In the genomic region with DNA sequence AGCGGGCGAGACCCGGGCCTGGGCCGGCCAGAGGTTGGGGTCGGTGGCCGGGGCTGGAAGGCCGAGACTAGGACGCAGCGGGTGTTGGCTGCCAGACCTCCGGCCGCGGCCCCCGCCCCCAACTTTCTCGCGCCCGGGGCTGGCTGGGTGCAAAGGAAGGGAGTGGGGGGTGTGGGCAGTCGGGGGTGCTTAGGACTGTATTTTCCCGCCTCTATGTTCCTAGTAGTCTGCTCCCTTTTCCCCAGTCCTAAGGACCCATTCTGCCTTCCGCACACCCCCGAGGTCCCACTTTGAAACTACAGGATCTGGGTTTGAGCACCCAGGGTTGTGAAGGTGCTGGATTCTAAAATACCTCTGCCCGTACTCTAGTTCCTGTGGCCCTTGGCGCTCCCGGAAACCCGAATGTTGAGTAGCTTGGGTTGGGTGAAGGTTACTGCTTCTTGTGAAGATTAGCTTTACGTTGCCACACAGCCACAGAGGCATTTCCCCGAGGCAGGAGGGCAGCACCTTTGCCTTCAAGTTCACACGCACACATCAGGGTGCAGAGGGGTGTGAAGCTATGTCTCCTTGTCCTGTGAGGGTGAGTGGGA, we compare ENCODE assay signal across 8 mouse cellular contexts. TPM values are rescaled to one million over a fixed set of nuclear protein-coding genes. Genes with fewer than 3 reads are reported as not detected.
DNase-seq lines count a peak whose midpoint lies in the region; ATAC-seq and TF ChIP-seq lines count a peak whose summit lies in the region.

No protein-coding gene starts in this region.

- peaks cover 28% of the 10 kb centered on the region for H3K4me1 ChIP-seq in kidney, embryonic 16.5 days (ENCODE audit: insufficient read depth, low read length)
- peaks cover 58% of the 10 kb centered on the region for H3K4me1 ChIP-seq in forebrain, embryonic 12.5 days
- H3K4me1 ChIP-seq in limb, embryonic 14.5 days (ENCODE audit: control insufficient read depth, insufficient read depth, low read length): peaks cover 24% of the 10 kb centered on the region; the same call in 1 of the 2 replicates
- H3K4me1 ChIP-seq in neural tube, embryonic 13.5 days (replicated peaks): peaks cover 60% of the 10 kb centered on the region

- H3K36me3 ChIP-seq in kidney, embryonic 16.5 days (ENCODE audit: insufficient read depth, low read length): no peaks in the 10 kb centered on the region
- H3K36me3 ChIP-seq in forebrain, embryonic 12.5 days (replicated peaks): no peaks in the 10 kb centered on the region
- H3K36me3 ChIP-seq in limb, embryonic 14.5 days (ENCODE audit: control insufficient read depth, insufficient read depth, low read length): peaks cover 25% of the 10 kb centered on the region; the same call in 1 of the 2 replicates
- no peaks in the 10 kb centered on the region for H3K36me3 ChIP-seq in neural tube, embryonic 13.5 days

- peaks cover 19% of the 10 kb centered on the region for H3K27me3 ChIP-seq in kidney, embryonic 16.5 days (ENCODE audit: insufficient read depth, low read length)
- H3K27me3 ChIP-seq in forebrain, embryonic 12.5 days: peaks cover 39% of the 10 kb centered on the region
- no peaks in the 10 kb centered on the region for H3K27me3 ChIP-seq in limb, embryonic 14.5 days (ENCODE audit: control insufficient read depth, insufficient read depth, low read length)
- peaks cover 41% of the 10 kb centered on the region for H3K27me3 ChIP-seq in neural tube, embryonic 13.5 days

- WGBS in kidney, embryonic 16.5 days: under 1% methylated on average over 26 of the region's 27 CpGs
- under 1% methylated on average over 27 of the region's 27 CpGs for WGBS in forebrain, embryonic 12.5 days
- 0% methylated on average over 17 of the region's 27 CpGs for WGBS in limb, embryonic 14.5 days
- WGBS in neural tube, embryonic 13.5 days: 1% methylated on average over 20 of the region's 27 CpGs

- DNase-seq in kidney, adult 8-10 months: no peak
- DNase-seq in Muller cell, postnatal 12 days (ENCODE audit: inconsistent ontology term): peak; percentile 32
- no peak for DNase-seq in limb, embryonic 14.5 days (ENCODE audit: low spot score)
- no peak for DNase-seq in frontal cortex, postnatal 14 days (ENCODE audit: low spot score in 2 of 2)
- DNase-seq in urinary bladder, postnatal 10 days (ENCODE audit: low spot score): no peak

- H3K9me3 ChIP-seq in kidney, embryonic 16.5 days (ENCODE audit: low read length): no peaks in the 10 kb centered on the region
- H3K9me3 ChIP-seq in forebrain, embryonic 12.5 days: no peaks in the 10 kb centered on the region
- no peaks in the 10 kb centered on the region for H3K9me3 ChIP-seq in limb, embryonic 14.5 days (ENCODE audit: control insufficient read depth, low read length)
- no peaks in the 10 kb centered on the region for H3K9me3 ChIP-seq in neural tube, embryonic 13.5 days

- no peak overlapping the region for H3K27ac ChIP-seq in kidney, embryonic 16.5 days (ENCODE audit: low read length)
- H3K27ac ChIP-seq in forebrain, embryonic 12.5 days: peak overlapping the region; percentile 56; the same call in 1 of the 2 replicates
- peak overlapping the region; percentile 52 for H3K27ac ChIP-seq in limb, embryonic 14.5 days (replicated peaks; ENCODE audit: low read depth, low read length)
- H3K27ac ChIP-seq in neural tube, embryonic 13.5 days (replicated peaks): 0 out of 2 replicates have a peak overlapping the region, but pooled peaks have one; percentile 33

- H3K4me2 ChIP-seq in kidney, embryonic 16.5 days (replicated peaks; ENCODE audit: low read depth, low read length): peak overlapping the region; percentile 97
- H3K4me2 ChIP-seq in forebrain, embryonic 12.5 days: peak overlapping the region; percentile 98
- peak overlapping the region; percentile 83 for H3K4me2 ChIP-seq in limb, embryonic 14.5 days (replicated peaks; ENCODE audit: low read depth, low read length, severe bottlenecking)
- peak overlapping the region; percentile 97 for H3K4me2 ChIP-seq in neural tube, embryonic 13.5 days

- peak overlapping the region; percentile 86 for H3K9ac ChIP-seq in kidney, embryonic 16.5 days (replicated peaks; ENCODE audit: low read length)
- peak overlapping the region; percentile 96 for H3K9ac ChIP-seq in forebrain, embryonic 12.5 days
- H3K9ac ChIP-seq in limb, embryonic 14.5 days (ENCODE audit: low read depth, low read length, severe bottlenecking): peak overlapping the region; percentile 87
- H3K9ac ChIP-seq in neural tube, embryonic 13.5 days: peak overlapping the region; percentile 92

- peak overlapping the region; percentile 81 for H3K4me3 ChIP-seq in kidney, embryonic 16.5 days (ENCODE audit: low read length)
- peak overlapping the region; percentile 89 for H3K4me3 ChIP-seq in forebrain, embryonic 12.5 days (replicated peaks)
- peak overlapping the region; percentile 85 for H3K4me3 ChIP-seq in limb, embryonic 14.5 days (replicated peaks; ENCODE audit: low read length)
- peak overlapping the region; percentile 77 for H3K4me3 ChIP-seq in neural tube, embryonic 13.5 days

- no peak for TF ChIP-seq POLR2A in limb, embryonic 14.5 days (IDR thresholded peaks at IDR 0.05; ENCODE audit: borderline replicate concordance, extremely low read depth, insufficient read depth, insufficient read length)

- ATAC-seq in kidney, embryonic 16.5 days (ENCODE audit: low FRiP score, low TSS enrichment): peak; percentile 52; the same call in 1 of the 2 replicates
- no peak; the same call in none of the 2 replicates for ATAC-seq in forebrain, embryonic 12.5 days (ENCODE audit: low FRiP score)
- peak; percentile 28 for ATAC-seq in limb, embryonic 14.5 days (ENCODE audit: low FRiP score, low read depth)
- peak; percentile 6; the same call in 1 of the 2 replicates for ATAC-seq in neural tube, embryonic 13.5 days (ENCODE audit: low read depth)

RNA-seq across cellular contexts. Expression of a gene that starts 2.5 kb away (rescaled TPM):
- polyA plus RNA-seq in kidney, embryonic 16.5 days (2015; fragmentation: Nextera tagmentation; extraction: Ambion mirVana): 15.2 TPM in 2 replicates
- polyA plus RNA-seq in forebrain, embryonic 12.5 days (2016; fragmentation: Nextera tagmentation; extraction: Ambion mirVana): 27.7 and 28.2 TPM in 2 replicates
- polyA plus RNA-seq in limb, embryonic 14.5 days (2012; rRNA removed): 44.2 and 49.9 TPM in 2 replicates
- polyA plus RNA-seq in limb, embryonic 14.5 days (2014; fragmentation: Nextera tagmentation; extraction: Ambion mirVana): 28.5 and 31.7 TPM in 2 replicates
- 16.2 and 19.2 TPM in 2 replicates for polyA plus RNA-seq in neural tube, embryonic 13.5 days (2015; fragmentation: Nextera tagmentation; extraction: Ambion mirVana)

RNA-seq across cellular contexts. Expression of a gene that starts 12.7 kb away (rescaled TPM):
- 32.1 and 35.9 TPM in 2 replicates for polyA plus RNA-seq in kidney, embryonic 16.5 days (2015; fragmentation: Nextera tagmentation; extraction: Ambion mirVana)
- polyA plus RNA-seq in forebrain, embryonic 12.5 days (2016; fragmentation: Nextera tagmentation; extraction: Ambion mirVana): 32.8 and 33.4 TPM in 2 replicates
- polyA plus RNA-seq in limb, embryonic 14.5 days (2012; rRNA removed): 27.7 and 39.8 TPM in 2 replicates
- 22.5 and 27.0 TPM in 2 replicates for polyA plus RNA-seq in limb, embryonic 14.5 days (2014; fragmentation: Nextera tagmentation; extraction: Ambion mirVana)
- 18.6 and 21.0 TPM in 2 replicates for polyA plus RNA-seq in neural tube, embryonic 13.5 days (2015; fragmentation: Nextera tagmentation; extraction: Ambion mirVana)

RNA-seq across cellular contexts. Expression of a gene that starts 39.8 kb away (rescaled TPM):
- 0.46 and 0.96 TPM in 2 replicates for polyA plus RNA-seq in kidney, embryonic 16.5 days (2015; fragmentation: Nextera tagmentation; extraction: Ambion mirVana)
- 0.12 TPM in 1 of 2 replicates, not detected in the other for polyA plus RNA-seq in forebrain, embryonic 12.5 days (2016; fragmentation: Nextera tagmentation; extraction: Ambion mirVana)
- polyA plus RNA-seq in limb, embryonic 14.5 days (2012; rRNA removed): 0.12 and 0.13 TPM in 2 replicates
- polyA plus RNA-seq in limb, embryonic 14.5 days (2014; fragmentation: Nextera tagmentation; extraction: Ambion mirVana): 0.10 TPM in 1 of 2 replicates, not detected in the other
- polyA plus RNA-seq in neural tube, embryonic 13.5 days (2015; fragmentation: Nextera tagmentation; extraction: Ambion mirVana): 0.43 and 0.50 TPM in 2 replicates

RNA-seq across cellular contexts. Expression of a gene that starts 57.9 kb away (rescaled TPM):
- polyA plus RNA-seq in kidney, embryonic 16.5 days (2015; fragmentation: Nextera tagmentation; extraction: Ambion mirVana): 0.81 and 1.2 TPM in 2 replicates
- 0.85 and 1.0 TPM in 2 replicates for polyA plus RNA-seq in forebrain, embryonic 12.5 days (2016; fragmentation: Nextera tagmentation; extraction: Ambion mirVana)
- polyA plus RNA-seq in limb, embryonic 14.5 days (2012; rRNA removed): 0.50 and 0.54 TPM in 2 replicates
- polyA plus RNA-seq in limb, embryonic 14.5 days (2014; fragmentation: Nextera tagmentation; extraction: Ambion mirVana): 0.28 and 0.52 TPM in 2 replicates
- polyA plus RNA-seq in neural tube, embryonic 13.5 days (2015; fragmentation: Nextera tagmentation; extraction: Ambion mirVana): 0.28 TPM in 1 of 2 replicates, not detected in the other
